Comparison of ENCODE assay signal across 8 mouse cellular contexts in the genomic region with DNA sequence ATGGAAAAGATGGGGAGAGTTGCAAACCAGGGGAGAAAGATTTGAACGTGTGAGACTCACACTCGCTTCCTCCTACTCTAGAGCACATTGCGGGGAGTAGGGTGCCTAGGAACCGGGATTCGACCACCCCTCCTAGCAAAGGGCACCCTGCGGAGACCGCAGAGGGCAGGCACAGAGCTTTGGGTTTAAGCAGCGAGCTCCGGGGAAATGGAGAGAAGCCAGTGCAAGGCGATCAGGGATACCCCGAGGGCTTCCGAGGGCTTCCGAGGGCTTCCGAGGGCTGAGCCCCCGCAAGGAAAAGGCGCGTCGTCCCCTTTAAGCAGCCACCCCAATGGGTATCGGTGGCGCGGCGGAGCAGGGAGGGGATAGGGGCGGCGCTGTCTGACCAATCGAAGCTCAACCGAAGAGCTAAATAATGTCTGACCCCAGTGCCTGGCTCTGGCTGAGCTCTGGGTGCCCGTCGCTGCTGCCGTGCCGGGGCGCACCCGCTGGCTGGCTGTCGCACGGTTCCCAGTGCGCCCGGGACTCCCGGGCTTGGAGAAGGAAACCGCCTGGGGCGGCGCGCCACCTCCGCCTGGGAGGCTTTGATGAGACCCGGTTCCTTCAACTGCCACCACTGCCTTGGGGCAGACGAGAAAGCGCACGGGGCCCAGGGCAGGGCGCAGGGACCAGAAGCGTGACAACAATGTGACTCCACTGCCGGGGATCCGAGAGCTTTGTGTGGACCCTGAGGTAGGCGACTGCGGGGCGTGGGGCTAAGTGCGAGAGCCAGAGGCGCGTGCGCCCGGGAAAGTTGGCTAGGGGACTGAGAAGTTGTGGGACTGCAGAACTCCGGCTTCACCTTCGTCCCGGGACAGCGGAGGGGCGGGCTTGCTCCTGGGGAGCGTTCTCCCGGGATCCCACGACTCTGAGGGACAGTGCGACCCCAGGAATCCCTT. TPM values are rescaled to one million over a fixed set of nuclear protein-coding genes. Genes with fewer than 3 reads are reported as not detected.
DNase-seq lines count a peak whose midpoint lies in the region; ATAC-seq and TF ChIP-seq lines count a peak whose summit lies in the region.

No protein-coding gene starts in this region.

- H3K4me3 ChIP-seq in ES-E14 (ENCODE audit: insufficient read depth in 1 of 2, low read depth in 1 of 2, low read length in 2 of 2, poor library complexity in 1 of 2, severe bottlenecking in 1 of 2) = peak overlapping the region; percentile 72 to 73
- H3K4me3 ChIP-seq in forebrain, embryonic 11.5 days (ENCODE audit: low read depth, low read length) = peak overlapping the region; percentile 46
- peak overlapping the region; percentile 39 for H3K4me3 ChIP-seq in hindbrain, embryonic 11.5 days (ENCODE audit: low read depth, low read length)
- peak overlapping the region; percentile 57 for H3K4me3 ChIP-seq in stomach, embryonic 15.5 days (replicated peaks)

- peak; percentile 45 for ATAC-seq in forebrain, embryonic 11.5 days (replicated peaks; ENCODE audit: low FRiP score)
- peak; percentile 78 for ATAC-seq in hindbrain, embryonic 11.5 days (ENCODE audit: low FRiP score)
- peak; percentile 60 for ATAC-seq in stomach, embryonic 15.5 days (ENCODE audit: insufficient read depth, low FRiP score, low read depth)

- no peak overlapping the region for H3K27ac ChIP-seq in ES-E14 (ENCODE audit: insufficient read depth, low read depth, low read length, poor library complexity, severe bottlenecking)
- H3K27ac ChIP-seq in forebrain, embryonic 11.5 days (ENCODE audit: low read depth, low read length) = no peak overlapping the region
- no peak overlapping the region for H3K27ac ChIP-seq in hindbrain, embryonic 11.5 days (ENCODE audit: low read depth, low read length)
- no peak overlapping the region for H3K27ac ChIP-seq in stomach, embryonic 15.5 days

- H3K9me3 ChIP-seq in ES-E14 (ENCODE audit: control insufficient read depth, insufficient read depth, low read depth, low read length) = no peaks in the 10 kb centered on the region
- H3K9me3 ChIP-seq in forebrain, embryonic 11.5 days (ENCODE audit: control insufficient read depth, low read length) = no peaks in the 10 kb centered on the region
- H3K9me3 ChIP-seq in hindbrain, embryonic 11.5 days (ENCODE audit: control insufficient read depth, low read length) = no peaks in the 10 kb centered on the region
- H3K9me3 ChIP-seq in stomach, embryonic 15.5 days = no peaks in the 10 kb centered on the region

- in situ Hi-C loops in ES-E14 (cut with MboI; ENCODE audit: low sequenced_read_pairs in 2 of 2, unreplicated experiment in 2 of 2) = loop anchor here in 1 of 2 experiments (25.0 kb wide), 1 partner anchor 981 kb away; no protein-coding TSS in a partner anchor

- DNase-seq in ES-E14 (ENCODE audit: low read depth, low spot score) = peak; percentile 29
- peak; percentile 31 to 62 for DNase-seq in adrenal gland, postnatal 36 days
- DNase-seq in forebrain, embryonic 11.5 days (ENCODE audit: low spot score) = peak; percentile 82
- peak; percentile 76 for DNase-seq in hindbrain, embryonic 11.5 days (ENCODE audit: low spot score)
- peak; percentile 39 to 53 for DNase-seq in layer of hippocampus, postnatal 25 days (ENCODE audit: extremely low spot score in 1 of 2, low spot score in 1 of 2)
- DNase-seq in lung, postnatal 4 days = peak; percentile 22 to 62
- no peak for DNase-seq in thymus, postnatal 0 days (ENCODE audit: low spot score)

- under 1% methylated on average over 67 of the region's 67 CpGs for WGBS in forebrain, embryonic 11.5 days
- under 1% methylated on average over 67 of the region's 67 CpGs for WGBS in hindbrain, embryonic 11.5 days
- under 1% methylated on average over 67 of the region's 67 CpGs for WGBS in stomach, embryonic 15.5 days

- no peaks in the 10 kb centered on the region for H3K4me1 ChIP-seq in ES-E14 (ENCODE audit: control insufficient read depth in 2 of 2, insufficient read depth in 2 of 2, low read length in 2 of 2, poor library complexity in 1 of 2)
- peaks cover 6% of the 10 kb centered on the region; the same call in 1 of the 2 replicates for H3K4me1 ChIP-seq in forebrain, embryonic 11.5 days (replicated peaks; ENCODE audit: control insufficient read depth, insufficient read depth, low read length)
- H3K4me1 ChIP-seq in hindbrain, embryonic 11.5 days (replicated peaks; ENCODE audit: control insufficient read depth, insufficient read depth, low read length) = 0 out of 2 replicates have a peak, but pooled peaks cover 4% of the 10 kb centered on the region
- 0 out of 2 replicates have a peak, but pooled peaks cover 4% of the 10 kb centered on the region for H3K4me1 ChIP-seq in stomach, embryonic 15.5 days

- H3K9ac ChIP-seq in ES-E14 (ENCODE audit: insufficient read depth, low read depth, low read length, poor library complexity, severe bottlenecking) = peak overlapping the region; percentile 49
- H3K9ac ChIP-seq in forebrain, embryonic 11.5 days (ENCODE audit: low read length) = peak overlapping the region; percentile 52
- H3K9ac ChIP-seq in hindbrain, embryonic 11.5 days (ENCODE audit: low read depth, low read length) = peak overlapping the region; percentile 46; the same call in 1 of the 2 replicates
- peak overlapping the region; percentile 32; the same call in 1 of the 2 replicates for H3K9ac ChIP-seq in stomach, embryonic 15.5 days

- H3K36me3 ChIP-seq in ES-E14 (ENCODE audit: control insufficient read depth, insufficient read depth, low read length, poor library complexity, severe bottlenecking) = no peaks in the 10 kb centered on the region
- no peaks in the 10 kb centered on the region for H3K36me3 ChIP-seq in forebrain, embryonic 11.5 days (ENCODE audit: control insufficient read depth, insufficient read depth, low read length)
- H3K36me3 ChIP-seq in hindbrain, embryonic 11.5 days (ENCODE audit: control insufficient read depth, insufficient read depth, low read length) = no peaks in the 10 kb centered on the region
- H3K36me3 ChIP-seq in stomach, embryonic 15.5 days = no peaks in the 10 kb centered on the region

- H3K4me2 ChIP-seq in forebrain, embryonic 11.5 days (ENCODE audit: low read depth, low read length, severe bottlenecking) = peak overlapping the region; percentile 86
- H3K4me2 ChIP-seq in hindbrain, embryonic 11.5 days (replicated peaks; ENCODE audit: low read depth, low read length) = peak overlapping the region; percentile 69
- H3K4me2 ChIP-seq in stomach, embryonic 15.5 days = peak overlapping the region; percentile 88

- peaks cover 21% of the 10 kb centered on the region for H3K27me3 ChIP-seq in forebrain, embryonic 11.5 days (ENCODE audit: control insufficient read depth, insufficient read depth, low read length)
- no peaks in the 10 kb centered on the region; the same call in 1 of the 2 replicates for H3K27me3 ChIP-seq in hindbrain, embryonic 11.5 days (ENCODE audit: control insufficient read depth, insufficient read depth, low read length)
- H3K27me3 ChIP-seq in stomach, embryonic 15.5 days (replicated peaks) = peaks cover 13% of the 10 kb centered on the region

TF ChIP-seq in ES-E14, 5 proteins besides CTCF, POLR2A, EP300 and RAD21:
- TF ChIP-seq CHD2 (IDR thresholded peaks at IDR 0.05; ENCODE audit: low read depth, low read length) (no peak), HCFC1 (IDR thresholded peaks at IDR 0.05; ENCODE audit: borderline replicate concordance, insufficient read depth, low read length) (peak; percentile 10; the same call in 1 of the 2 replicates)

RNA-seq across cellular contexts. Expression of a gene that starts 18.9 kb away (rescaled TPM):
- total RNA-seq in ES-E14 (2012; rRNA removed) = 3.6 and 5.4 TPM in 2 replicates
- under 1 TPM; 0.07 to 0.16 TPM for total RNA-seq in adrenal gland, postnatal 36 days (2021)
- polyA plus RNA-seq in forebrain, embryonic 11.5 days (2014; fragmentation: Nextera tagmentation; extraction: Ambion mirVana) = 0.85 and 1.1 TPM in 2 replicates
- 2.8 and 3.0 TPM in 2 replicates for polyA plus RNA-seq in hindbrain, embryonic 11.5 days (2014; fragmentation: Nextera tagmentation; extraction: Ambion mirVana)
- 10 to 100 TPM; 29.1 to 35.6 TPM for total RNA-seq in layer of hippocampus, postnatal 25 days (2021)
- polyA plus RNA-seq in stomach, embryonic 15.5 days (2015; fragmentation: Nextera tagmentation; extraction: Ambion mirVana) = 2.3 and 2.4 TPM in 2 replicates
- polyA plus RNA-seq in thymus, postnatal 0 days (2015; fragmentation: Nextera tagmentation; extraction: Ambion mirVana) = 0.36 TPM in 2 replicates
